Mouse (Mus musculus) lung, embryonic 14.5 days (tissue): ENCODE data around the gene Klf15. TPM values are rescaled to one million over a fixed set of nuclear protein-coding genes. Genes with fewer than 3 reads are reported as not detected.

Source experiments
- ATAC-seq: fragments of 200-750 bp; cut with Nextera tagmentation; 2 replicates; pipeline ENCODE4 v1.8.0; 2017; ENCODE audit warnings: mild to moderate bottlenecking, moderate TSS enrichment, moderate library complexity; ENCODE audit not compliant: insufficient read depth
- DNase-seq: peaks from one replicate; pipeline ENCODE4 v3.0.0-alpha.2; 2015
- H3K27ac ChIP-seq: fragments of 300-500 bp; sonication (generic); 2 replicates; pipeline ENCODE4 v1.5.1; 2014; ENCODE audit warnings: low read depth, mild to moderate bottlenecking, moderate library complexity
- H3K27me3 ChIP-seq: fragments of 300-500 bp; sonication (generic); 2 replicates; pipeline ENCODE4 v1.6.1; 2014; ENCODE audit warnings: low read length, control low read depth; ENCODE audit not compliant: insufficient read depth
- H3K36me3 ChIP-seq: fragments of 300-500 bp; sonication (generic); 2 replicates; pipeline ENCODE4 v1.6.1; 2014; ENCODE audit warnings: control low read depth; ENCODE audit not compliant: insufficient read depth
- H3K4me1 ChIP-seq: fragments of 300-500 bp; sonication (generic); 2 replicates; pipeline ENCODE4 v1.6.1; 2014; ENCODE audit warnings: antibody characterized with exemption, control low read depth; ENCODE audit not compliant: insufficient read depth
- H3K4me2 ChIP-seq: fragments of 300-500 bp; sonication (generic); 2 replicates; pipeline ENCODE4 v1.6.1; 2014; ENCODE audit warnings: mild to moderate bottlenecking
- H3K4me3 ChIP-seq: fragments of 300-500 bp; sonication (generic); 2 replicates; pipeline ENCODE4 v1.5.1; 2014; ENCODE audit warnings: low read depth, low read length
- H3K9ac ChIP-seq: fragments of 300-500 bp; sonication (generic); 2 replicates; pipeline ENCODE4 v1.6.1; 2014
- H3K9me3 ChIP-seq: fragments of 300-500 bp; sonication (generic); 2 replicates; pipeline ENCODE4 v1.6.1; 2016; ENCODE audit warnings: low read depth, low read length, control low read depth
- CTCF ChIP-seq: IDR thresholded peaks from 2 replicates; pipeline ENCODE4 v1.5.1; 2016; ENCODE audit warnings: antibody characterized with exemption, low read depth
- WGBS: fragments of 180-500 bp; shearing (Covaris S2); extraction: QIAGEN DNeasy Blood & Tissue Kit; methylation state at CpG from one replicate; pipeline ENCODE4 v1.1.7; 2014; 5-methylcytosine and 5-hydroxymethylcytosine counted together
- polyA plus RNA-seq: library from polyadenylated mRNA; unstranded; fragments of >200 nt; fragmentation: Nextera tagmentation; extraction: Ambion mirVana; gene quantifications from 2 replicates; pipeline ENCODE4 v1.2.1, GENCODE M21; 2014

Gene Klf15
- polyA plus RNA-seq, 1 experiment from 2014 or later, result 8.1 TPM

DNA sequence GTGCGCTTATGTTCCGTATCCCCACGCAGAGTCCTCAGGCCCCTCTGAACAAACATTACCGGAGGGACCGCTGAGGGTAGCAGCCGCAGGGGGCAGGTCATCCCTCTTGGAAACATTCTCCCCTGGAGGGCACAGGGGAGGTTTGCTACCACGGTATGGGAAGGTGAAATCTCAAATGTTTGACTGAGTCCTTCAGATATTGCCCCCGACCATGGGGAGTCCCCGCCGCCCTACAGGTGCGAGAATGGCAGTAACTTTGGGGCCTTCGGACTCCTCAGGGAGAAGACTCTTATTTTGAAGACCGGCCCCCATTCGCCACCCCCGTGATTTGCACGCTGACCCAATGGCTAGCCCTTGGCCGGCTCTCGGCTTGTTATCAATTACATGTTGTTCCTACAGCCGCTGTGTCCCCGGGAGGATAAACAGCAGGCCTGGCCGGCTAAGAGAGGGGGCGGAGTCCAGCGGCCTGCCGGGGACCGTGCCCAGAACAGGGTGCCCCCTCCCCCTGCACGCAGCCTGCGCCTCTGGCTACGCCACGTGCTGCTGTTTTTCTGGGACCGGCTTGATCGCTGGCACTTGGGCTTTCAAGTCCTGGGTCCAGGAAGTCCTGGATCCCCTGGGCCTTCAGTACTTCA lies 969 bp downstream of the Klf15 start:
- Histone ChIP-seq H3K4me1 (peaks cover 6% of the 10 kb centered on the region; the same call in 1 of the 2 replicates), H3K36me3 (peaks cover 5% of the 10 kb centered on the region; the same call in 1 of the 2 replicates), H3K4me2 (peak overlapping the region; percentile 100), H3K4me3 (peak overlapping the region; percentile 67), H3K27me3 (peaks cover 18% of the 10 kb centered on the region), H3K9me3 (no peaks in the 10 kb centered on the region), H3K9ac (peak overlapping the region; percentile 65), H3K27ac (peak overlapping the region; percentile 54; the same call in 1 of the 2 replicates)
- WGBS, result under 1% methylated on average over 31 of the region's 31 CpGs
- ATAC-seq, result peak; percentile 91
- no peak; the same call in 1 of the 2 replicates for TF ChIP-seq CTCF
- peak; percentile 91 for DNase-seq

DNA sequence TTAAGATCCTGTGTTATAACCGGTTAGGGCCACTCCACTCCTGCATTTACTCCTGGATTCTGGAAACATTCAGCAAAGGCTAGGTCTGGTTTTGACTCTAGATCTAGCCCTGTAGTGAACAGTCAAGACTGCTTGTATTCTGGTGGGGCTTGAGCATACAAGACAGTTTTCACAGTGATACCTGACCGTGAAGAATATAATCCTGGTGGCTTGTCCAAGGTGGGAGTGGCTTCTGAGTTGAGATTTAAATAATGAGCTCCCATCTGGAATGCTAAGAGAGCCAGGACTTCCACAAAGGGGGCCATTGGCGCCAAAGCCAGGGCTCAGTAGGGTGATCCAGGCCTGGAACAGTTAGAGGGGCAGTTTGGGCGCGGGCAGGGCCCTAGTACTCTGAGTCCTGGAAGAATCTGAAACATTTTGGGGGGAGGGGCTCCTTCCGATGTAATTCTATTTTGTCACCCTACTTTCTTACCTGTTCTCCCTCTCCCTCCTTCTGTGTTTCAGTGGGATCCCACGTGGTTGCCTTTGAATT lies 1.6 kb downstream of the Klf15 start:
- peak overlapping the region; percentile 67 for H3K4me3 ChIP-seq
- TF ChIP-seq CTCF, result no peak
- H3K27ac ChIP-seq, result peak overlapping the region; percentile 31; the same call in 1 of the 2 replicates
- ATAC-seq, result peak; percentile 4; the same call in 1 of the 2 replicates
- peaks cover 18% of the 10 kb centered on the region for H3K27me3 ChIP-seq
- peak overlapping the region; percentile 100 for H3K4me2 ChIP-seq
- DNase-seq, result peak; percentile 29
- H3K9ac ChIP-seq, result peak overlapping the region; percentile 33; the same call in 1 of the 2 replicates
- H3K36me3 ChIP-seq, result peaks cover 5% of the 10 kb centered on the region; the same call in 1 of the 2 replicates
- WGBS, result 31% methylated on average over 7 of the region's 7 CpGs
- H3K9me3 ChIP-seq, result no peaks in the 10 kb centered on the region
- H3K4me1 ChIP-seq, result peaks cover 6% of the 10 kb centered on the region; the same call in 1 of the 2 replicates

- DNase-seq, result no peak
- 91% methylated on average over 11 of the region's 11 CpGs for WGBS
- TF ChIP-seq CTCF, result no peak
- H3K27me3 ChIP-seq, result peaks cover 18% of the 10 kb centered on the region
- no peak for ATAC-seq
- peaks cover 6% of the 10 kb centered on the region; the same call in 1 of the 2 replicates for H3K4me1 ChIP-seq
- H3K9me3 ChIP-seq, result no peaks in the 10 kb centered on the region
- H3K4me2 ChIP-seq, result no peak overlapping the region
- H3K9ac ChIP-seq, result no peak overlapping the region
- peaks cover 5% of the 10 kb centered on the region; the same call in 1 of the 2 replicates for H3K36me3 ChIP-seq
- no peak overlapping the region for H3K4me3 ChIP-seq
- no peak overlapping the region for H3K27ac ChIP-seq
Measured at GRCm38 (mm10) chr6:90465028-90465640, 2.8 kb downstream of the Klf15 start.

DNA sequence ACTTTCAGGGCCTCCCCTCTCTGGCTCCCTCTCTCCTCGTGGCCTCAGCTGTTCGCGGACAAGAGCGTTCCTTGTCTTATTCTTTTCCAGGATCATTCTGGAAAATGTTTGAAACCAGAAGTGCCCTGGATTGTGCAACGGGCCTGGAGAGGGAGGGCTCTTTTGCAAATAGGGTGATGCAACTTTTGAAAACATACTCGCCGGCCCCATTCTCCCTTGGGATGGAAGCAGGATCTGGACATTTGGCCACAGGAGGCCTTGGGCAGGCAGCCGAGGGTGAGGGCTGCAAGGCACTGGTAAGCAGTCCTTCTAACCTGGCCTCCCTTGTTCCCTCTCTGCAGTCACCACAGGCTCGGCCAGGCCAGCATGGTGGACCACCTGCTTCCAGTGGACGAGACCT lies 3.7 kb downstream of the Klf15 start:
- peak; percentile 21 for DNase-seq
- no peak overlapping the region for H3K4me2 ChIP-seq
- no peaks in the 10 kb centered on the region for H3K9me3 ChIP-seq
- H3K4me1 ChIP-seq, result peaks cover 10% of the 10 kb centered on the region; the same call in 1 of the 2 replicates
- no peak overlapping the region for H3K27ac ChIP-seq
- H3K9ac ChIP-seq, result no peak overlapping the region
- no peak overlapping the region for H3K4me3 ChIP-seq
- peaks cover 13% of the 10 kb centered on the region for H3K27me3 ChIP-seq
- H3K36me3 ChIP-seq, result peaks cover 5% of the 10 kb centered on the region; the same call in 1 of the 2 replicates
- no peak for TF ChIP-seq CTCF
- WGBS, result 74% methylated on average over 10 of the region's 10 CpGs
- no peak for ATAC-seq

GRCm38 (mm10) chr6:90466847-90467410 lies 4.6 kb downstream of the Klf15 start:
- 87% methylated on average over 12 of the region's 12 CpGs for WGBS
- peak; percentile 19; the same call in 1 of the 2 replicates for TF ChIP-seq CTCF
- H3K9me3 ChIP-seq, result no peaks in the 10 kb centered on the region
- no peak overlapping the region for H3K4me2 ChIP-seq
- H3K4me3 ChIP-seq, result no peak overlapping the region
- peaks cover 10% of the 10 kb centered on the region; the same call in 1 of the 2 replicates for H3K4me1 ChIP-seq
- no peak overlapping the region for H3K9ac ChIP-seq
- ATAC-seq (no peak), DNase-seq (no peak)
- peaks cover 5% of the 10 kb centered on the region; the same call in 1 of the 2 replicates for H3K36me3 ChIP-seq
- H3K27ac ChIP-seq, result no peak overlapping the region
- peaks cover 4% of the 10 kb centered on the region; the same call in 1 of the 2 replicates for H3K27me3 ChIP-seq

- Histone ChIP-seq H3K4me3 (no peak overlapping the region), H3K9ac (no peak overlapping the region), H3K27me3 (no peaks in the 10 kb centered on the region), H3K27ac (no peak overlapping the region), H3K4me1 (peaks cover 10% of the 10 kb centered on the region; the same call in 1 of the 2 replicates), H3K4me2 (no peak overlapping the region), H3K36me3 (peaks cover 5% of the 10 kb centered on the region; the same call in 1 of the 2 replicates), H3K9me3 (no peaks in the 10 kb centered on the region)
- whole genome bisulfite sequencing, result 75% methylated on average over 1 of the region's 1 CpGs
- DNase-seq (no peak), ATAC-seq (no peak)
- TF ChIP-seq CTCF, result no peak
Measured at GRCm38 (mm10) chr6:90468216-90468615, 5.8 kb downstream of the Klf15 start.
